Mouse (Mus musculus) hindbrain, embryonic 14.5 days (tissue): ENCODE measurements at regions not wholly inside any gene's neighbourhood (a gene's known extent, or its start where the extent isn't known, plus 50 kb on each side); places are given as distances from the start of the nearest gene placed in this dataset.

Experiments used
- ATAC-seq: fragments of 200-750 bp; cut with Nextera tagmentation; 2 replicates; pipeline ENCODE4 v1.8.0; 2017; ENCODE audit warnings: moderate number of reproducible peaks, mild to moderate bottlenecking, moderate TSS enrichment, moderate library complexity; ENCODE audit not compliant: low FRiP score
- DNase-seq: peaks from one replicate; pipeline ENCODE4 v3.0.0-alpha.2; 2015; ENCODE audit warnings: low spot score
- H3K27ac ChIP-seq: fragments of 300-500 bp; sonication (generic); 2 replicates; pipeline ENCODE4 v1.5.1; 2014; ENCODE audit warnings: mild to moderate bottlenecking, moderate library complexity
- H3K27me3 ChIP-seq: fragments of 300-500 bp; sonication (generic); 2 replicates; pipeline ENCODE4 v1.6.1; 2014; ENCODE audit warnings: mild to moderate bottlenecking, low read length, mixed read lengths; ENCODE audit not compliant: control insufficient read depth, insufficient read depth
- H3K36me3 ChIP-seq: fragments of 300-500 bp; sonication (generic); replicated peaks from 2 replicates; pipeline ENCODE4 v1.6.1; 2014; ENCODE audit not compliant: control insufficient read depth, insufficient read depth
- H3K4me1 ChIP-seq: fragments of 300-500 bp; sonication (generic); replicated peaks from 2 replicates; pipeline ENCODE4 v1.6.1; 2014; ENCODE audit warnings: antibody characterized with exemption, low read length, mixed read lengths; ENCODE audit not compliant: control insufficient read depth, insufficient read depth
- H3K4me2 ChIP-seq: fragments of 300-500 bp; sonication (generic); replicated peaks from 2 replicates; pipeline ENCODE4 v1.6.1; 2014; ENCODE audit warnings: mild to moderate bottlenecking, moderate library complexity
- H3K4me3 ChIP-seq: fragments of 300-500 bp; sonication (generic); replicated peaks from 2 replicates; pipeline ENCODE4 v1.5.1; 2014; ENCODE audit warnings: mild to moderate bottlenecking, low read length
- H3K9ac ChIP-seq: fragments of 300-500 bp; sonication (generic); 2 replicates; pipeline ENCODE4 v1.6.1; 2014
- H3K9me3 ChIP-seq: fragments of 300-500 bp; sonication (generic); 2 replicates; pipeline ENCODE4 v1.6.1; 2016; ENCODE audit warnings: low read length; ENCODE audit not compliant: control insufficient read depth
- WGBS: fragments of 180-500 bp; shearing (Covaris S2); extraction: QIAGEN DNeasy Blood & Tissue Kit; methylation state at CpG from one replicate; pipeline ENCODE4 v1.1.7; 2014; 5-methylcytosine and 5-hydroxymethylcytosine counted together

DNA sequence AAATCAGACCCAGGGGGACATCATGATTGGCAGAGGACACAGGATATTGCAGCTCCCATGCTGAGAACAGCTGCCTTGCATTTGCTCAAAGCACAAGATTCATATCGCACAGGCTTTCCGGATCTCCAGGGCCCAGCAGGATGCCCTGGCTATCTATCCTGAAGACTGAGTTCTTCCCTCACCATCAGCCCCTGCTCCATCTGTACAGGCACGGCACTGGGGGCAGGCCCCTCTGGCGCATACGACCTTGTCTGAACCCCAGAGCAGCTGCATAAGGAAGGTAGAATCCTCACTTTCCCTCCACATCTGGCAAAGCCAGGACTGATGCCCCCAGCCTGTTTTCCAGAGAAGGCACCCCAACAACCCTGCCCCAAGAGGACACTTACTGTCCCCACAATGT is 266.8 kb downstream of the Tns1 start:
- no peak for DNase-seq
- no peak overlapping the region for H3K4me3 ChIP-seq
- H3K9ac ChIP-seq, result no peak overlapping the region
- H3K9me3 ChIP-seq, result no peaks in the 10 kb centered on the region
- no peaks in the 10 kb centered on the region for H3K36me3 ChIP-seq
- no peak overlapping the region for H3K27ac ChIP-seq
- 51% methylated on average over 5 of the region's 5 CpGs for WGBS
- H3K27me3 ChIP-seq, result no peaks in the 10 kb centered on the region
- no peak overlapping the region for H3K4me2 ChIP-seq
- no peak for ATAC-seq
- peaks cover 8% of the 10 kb centered on the region; the same call in 1 of the 2 replicates for H3K4me1 ChIP-seq

GRCm38 (mm10) chr1:73856811-73857210 is 267.4 kb downstream of the Tns1 start:
- Histone ChIP-seq H3K4me1 (peaks cover 8% of the 10 kb centered on the region; the same call in 1 of the 2 replicates), H3K4me2 (no peak overlapping the region), H3K4me3 (no peak overlapping the region), H3K9ac (no peak overlapping the region), H3K36me3 (no peaks in the 10 kb centered on the region), H3K9me3 (no peaks in the 10 kb centered on the region), H3K27me3 (no peaks in the 10 kb centered on the region), H3K27ac (no peak overlapping the region)
- 90% methylated on average over 7 of the region's 7 CpGs for WGBS
- ATAC-seq, result no peak
- DNase-seq, result no peak

- no peak overlapping the region for H3K27ac ChIP-seq
- H3K4me1 ChIP-seq, result peaks cover 8% of the 10 kb centered on the region; the same call in 1 of the 2 replicates
- WGBS, result 92% methylated on average over 4 of the region's 4 CpGs
- DNase-seq (no peak), ATAC-seq (no peak)
- H3K27me3 ChIP-seq, result no peaks in the 10 kb centered on the region
- H3K36me3 ChIP-seq, result no peaks in the 10 kb centered on the region
- no peak overlapping the region for H3K4me3 ChIP-seq
- H3K4me2 ChIP-seq, result no peak overlapping the region
- no peak overlapping the region for H3K9ac ChIP-seq
- no peaks in the 10 kb centered on the region for H3K9me3 ChIP-seq
Observed at GRCm38 (mm10) chr1:73855306-73855705, 268.9 kb downstream of the Tns1 start.

DNA sequence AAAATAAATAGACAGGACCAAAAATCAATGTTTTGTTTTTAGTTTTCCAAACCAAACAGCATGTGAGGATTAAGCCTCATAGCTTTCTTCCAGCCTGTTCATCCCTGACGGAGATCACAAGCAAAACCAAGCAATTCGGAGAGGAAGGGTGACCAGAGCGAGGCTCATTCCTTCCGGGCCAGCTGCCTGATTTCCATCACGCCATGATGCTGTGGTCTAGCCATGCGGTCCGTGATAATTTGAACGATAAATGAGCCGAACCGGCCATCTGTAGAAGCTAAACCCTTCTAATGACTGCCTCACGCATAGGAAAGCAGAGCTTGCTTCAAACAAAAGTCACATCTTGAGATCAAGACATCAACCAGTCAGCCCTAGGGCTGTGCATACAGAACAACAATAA is 270.4 kb downstream of the Tns1 start:
- WGBS, result 75% methylated on average over 11 of the region's 11 CpGs
- Histone ChIP-seq H3K4me2 (no peak overlapping the region), H3K27me3 (no peaks in the 10 kb centered on the region), H3K36me3 (no peaks in the 10 kb centered on the region), H3K9ac (no peak overlapping the region), H3K27ac (no peak overlapping the region), H3K4me1 (peaks cover 8% of the 10 kb centered on the region; the same call in 1 of the 2 replicates), H3K4me3 (no peak overlapping the region), H3K9me3 (no peaks in the 10 kb centered on the region)
- ATAC-seq, result no peak
- no peak for DNase-seq

- Histone ChIP-seq H3K36me3 (no peaks in the 10 kb centered on the region), H3K9me3 (no peaks in the 10 kb centered on the region), H3K4me1 (0 out of 2 replicates have a peak, but pooled peaks cover 3% of the 10 kb centered on the region), H3K27ac (0 out of 2 replicates have a peak overlapping the region, but pooled peaks have one; percentile 4), H3K27me3 (no peaks in the 10 kb centered on the region), H3K4me2 (no peak overlapping the region), H3K4me3 (no peak overlapping the region), H3K9ac (no peak overlapping the region)
- ATAC-seq (peak; percentile 85), DNase-seq (peak; percentile 76)
- WGBS, result 24% methylated on average over 11 of the region's 11 CpGs
Observed at GRCm38 (mm10) chr1:73850173-73851014, 273.9 kb downstream of the Tns1 start.

- Histone ChIP-seq H3K27ac (no peak overlapping the region), H3K4me2 (no peak overlapping the region), H3K36me3 (no peaks in the 10 kb centered on the region), H3K27me3 (no peaks in the 10 kb centered on the region), H3K4me3 (no peak overlapping the region), H3K9me3 (no peaks in the 10 kb centered on the region), H3K9ac (no peak overlapping the region), H3K4me1 (no peaks in the 10 kb centered on the region)
- 83% methylated on average over 3 of the region's 3 CpGs for WGBS
- DNase-seq (no peak), ATAC-seq (no peak)
Observed at GRCm38 (mm10) chr1:73848370-73848769, 275.9 kb downstream of the Tns1 start.

DNA sequence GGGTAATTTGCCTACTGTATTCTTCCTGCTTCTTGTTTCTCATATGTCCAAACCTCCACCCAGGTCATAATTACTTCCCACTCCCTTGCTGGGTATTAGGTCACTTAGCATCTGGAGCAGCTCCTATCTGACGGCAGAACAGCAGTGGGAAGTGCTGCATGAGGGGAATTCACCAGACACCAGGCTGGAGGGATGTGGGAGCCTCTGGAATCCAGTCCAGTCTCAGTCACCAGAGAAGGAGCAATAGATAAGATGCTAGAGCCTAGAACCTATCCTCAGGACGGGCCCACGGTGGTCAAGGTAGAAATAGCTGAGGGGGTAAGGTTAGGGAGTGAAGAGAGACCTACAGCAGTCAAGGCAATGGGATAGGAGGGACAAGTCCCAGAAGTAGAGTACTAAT is 277.1 kb downstream of the Tns1 start:
- DNase-seq, result no peak
- no peak for ATAC-seq
- H3K27me3 ChIP-seq, result no peaks in the 10 kb centered on the region
- no peaks in the 10 kb centered on the region for H3K36me3 ChIP-seq
- WGBS, result 91% methylated on average over 3 of the region's 3 CpGs
- H3K27ac ChIP-seq, result no peak overlapping the region
- no peaks in the 10 kb centered on the region for H3K4me1 ChIP-seq
- H3K9me3 ChIP-seq, result no peaks in the 10 kb centered on the region
- no peak overlapping the region for H3K9ac ChIP-seq
- H3K4me2 ChIP-seq, result no peak overlapping the region
- H3K4me3 ChIP-seq, result no peak overlapping the region

DNA sequence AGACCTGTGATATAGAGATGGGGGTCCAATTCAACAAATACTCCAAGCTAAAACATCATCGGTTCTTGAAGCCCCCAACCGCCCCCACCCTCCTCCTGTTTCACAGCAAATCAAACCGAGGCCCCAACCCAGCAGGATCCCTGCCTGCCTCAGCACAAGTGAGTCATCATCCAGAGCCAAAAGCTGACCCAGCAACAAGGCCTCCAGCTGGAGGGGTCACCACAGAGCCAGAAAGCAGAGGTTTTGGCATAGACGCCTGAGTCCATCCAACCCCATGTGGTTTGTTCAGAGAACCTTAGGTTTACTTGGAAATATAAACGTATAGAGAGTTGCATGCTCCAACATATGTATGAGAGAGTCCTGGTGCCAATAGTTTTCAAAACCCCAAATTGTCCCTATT is 279.1 kb downstream of the Tns1 start:
- H3K4me2 ChIP-seq, result no peak overlapping the region
- H3K9me3 ChIP-seq, result no peaks in the 10 kb centered on the region
- no peak overlapping the region for H3K4me3 ChIP-seq
- ATAC-seq, result no peak
- no peaks in the 10 kb centered on the region for H3K4me1 ChIP-seq
- no peaks in the 10 kb centered on the region for H3K36me3 ChIP-seq
- H3K27me3 ChIP-seq, result no peaks in the 10 kb centered on the region
- WGBS, result 74% methylated on average over 5 of the region's 5 CpGs
- no peak for DNase-seq
- H3K9ac ChIP-seq, result no peak overlapping the region
- H3K27ac ChIP-seq, result no peak overlapping the region

DNA sequence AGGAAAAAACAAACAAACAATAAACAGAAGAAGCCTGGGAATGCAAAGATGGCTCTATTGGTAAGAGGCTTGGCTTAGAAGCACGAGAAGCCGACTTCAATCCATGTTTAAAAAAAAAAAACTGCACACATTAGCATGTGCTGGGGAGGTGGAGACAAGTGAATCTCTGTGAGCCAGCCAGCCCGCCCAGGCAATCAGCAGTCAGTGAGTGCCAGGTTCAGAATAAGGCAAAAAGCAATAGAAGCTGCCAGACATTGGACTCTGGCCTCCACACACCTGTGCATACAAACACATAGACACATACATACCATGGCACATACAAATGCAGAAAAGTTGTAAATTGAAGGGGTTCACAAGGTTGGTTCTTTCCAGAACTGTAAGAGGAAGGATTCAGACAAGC is 279.7 kb downstream of the Tns1 start:
- H3K27me3 ChIP-seq, result no peaks in the 10 kb centered on the region
- WGBS, result 63% methylated on average over 3 of the region's 3 CpGs

More for the DNA sequence above, 279.7 kb downstream of the Tns1 start:
- no peak overlapping the region for H3K27ac ChIP-seq
- DNase-seq (no peak), ATAC-seq (no peak)
- H3K9ac ChIP-seq, result no peak overlapping the region
- no peaks in the 10 kb centered on the region for H3K9me3 ChIP-seq
- H3K4me3 ChIP-seq, result no peak overlapping the region
- H3K36me3 ChIP-seq, result no peaks in the 10 kb centered on the region
- H3K4me1 ChIP-seq, result no peaks in the 10 kb centered on the region
- H3K4me2 ChIP-seq, result no peak overlapping the region
